Mouse (Mus musculus): ENCODE measurements at regions not wholly inside any gene's neighbourhood (a gene's known extent, or its start where the extent isn't known, plus 50 kb on each side); places are given as distances from the start of the nearest gene placed in this dataset.

- intact Hi-C loops (cut with DNase I): no loop called here
- no peak for DNase-seq (ENCODE audit: extremely low spot score in 1 of 2, low spot score in 2 of 2)
Observed at GRCm38 (mm10) chr19:55011341-55011740, 115.7 kb downstream of the Gpam start.

DNA sequence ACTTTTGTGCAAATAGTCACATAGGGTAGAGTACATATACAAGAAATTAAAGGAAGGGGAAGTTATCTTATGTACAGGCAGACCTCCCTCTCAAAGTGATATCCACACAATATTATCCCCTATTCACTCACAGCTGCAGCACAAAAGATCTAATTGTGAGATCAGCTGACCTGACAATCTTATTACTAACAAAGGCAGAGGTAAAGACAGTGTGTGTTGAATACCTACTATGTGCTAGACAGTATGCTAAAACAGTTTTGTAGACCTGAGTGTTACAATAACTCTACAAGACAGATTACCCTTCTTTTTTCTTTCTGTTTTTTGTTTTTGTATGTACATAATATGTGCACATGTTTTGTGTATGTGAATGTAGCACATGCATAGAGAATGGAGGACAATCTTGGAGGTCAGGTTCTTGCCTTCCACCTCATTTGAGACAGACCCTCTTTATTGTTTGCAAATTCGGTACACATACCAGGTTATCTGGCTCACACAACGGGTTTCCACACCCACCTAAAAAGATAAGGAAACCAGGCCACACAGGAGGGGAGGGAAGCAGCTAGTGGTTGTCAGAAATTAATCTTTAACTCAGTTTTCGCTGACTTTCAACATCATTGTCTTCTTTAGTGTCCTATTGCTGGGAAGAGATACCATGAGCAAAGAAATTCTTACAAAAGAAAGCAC lies 118.4 kb downstream of the Gpam start:
- intact Hi-C loops (cut with DNase I): no loop called here
- no peak for DNase-seq (ENCODE audit: extremely low spot score in 1 of 2, low spot score in 2 of 2)

DNA sequence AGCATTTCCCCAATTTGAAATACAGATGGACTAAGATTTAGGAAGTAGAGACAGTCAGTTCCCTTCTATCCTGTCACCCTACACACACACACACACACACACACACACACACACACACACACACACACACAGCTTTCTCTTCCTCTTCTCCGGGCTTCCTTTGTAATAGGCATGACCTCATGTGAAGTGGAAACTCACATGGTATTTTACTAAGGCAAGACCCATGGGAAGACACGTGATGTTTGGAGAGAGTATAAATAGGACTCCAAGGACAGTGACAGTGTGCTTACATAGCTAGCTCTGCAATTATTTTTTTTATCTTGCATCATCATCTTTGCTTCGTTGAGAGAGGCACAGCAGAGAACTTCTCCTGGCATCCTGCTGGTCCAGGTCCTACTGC lies 137.1 kb downstream of the Gpam start:
- intact Hi-C loops (cut with DNase I): no loop called here
- DNase-seq (ENCODE audit: extremely low spot score in 1 of 2, low spot score in 2 of 2): no peak

- intact Hi-C loops (cut with DNase I): no loop called here
Observed at GRCm38 (mm10) chr19:54984541-54984940, 142.5 kb downstream of the Gpam start.

DNA sequence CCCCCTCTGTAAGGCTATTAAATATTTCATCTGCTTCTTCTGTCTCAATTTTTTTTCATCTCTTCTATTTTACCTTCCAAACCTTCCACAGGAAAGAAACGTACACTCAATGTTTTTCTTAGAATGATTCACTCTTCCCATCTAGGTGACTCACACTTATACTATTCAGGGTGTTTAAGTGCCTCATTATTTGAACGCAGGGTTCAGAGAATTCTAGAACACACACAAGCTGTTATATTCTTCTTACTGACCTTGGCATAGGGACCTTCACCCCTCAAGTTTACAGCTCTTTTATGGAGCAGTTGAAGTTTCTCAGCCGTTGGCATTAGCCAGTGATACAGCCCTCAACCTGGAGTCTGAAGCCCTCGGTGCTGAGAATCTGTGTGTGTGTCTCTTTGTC lies 144.2 kb downstream of the Gpam start:
- intact Hi-C loops (cut with DNase I): no loop called here
- no peak for DNase-seq (ENCODE audit: extremely low spot score in 1 of 2, low spot score in 2 of 2)

More at GRCm38 (mm10) chr19:54984541-54984940, 142.5 kb downstream of the Gpam start:
- no peak for DNase-seq (ENCODE audit: extremely low spot score in 1 of 2, low spot score in 2 of 2)

- intact Hi-C loops (cut with DNase I): no loop called here
- no peak for DNase-seq (ENCODE audit: extremely low spot score in 1 of 2, low spot score in 2 of 2)
Observed at GRCm38 (mm10) chr19:54971440-54972211, 155.4 kb downstream of the Gpam start.

DNA sequence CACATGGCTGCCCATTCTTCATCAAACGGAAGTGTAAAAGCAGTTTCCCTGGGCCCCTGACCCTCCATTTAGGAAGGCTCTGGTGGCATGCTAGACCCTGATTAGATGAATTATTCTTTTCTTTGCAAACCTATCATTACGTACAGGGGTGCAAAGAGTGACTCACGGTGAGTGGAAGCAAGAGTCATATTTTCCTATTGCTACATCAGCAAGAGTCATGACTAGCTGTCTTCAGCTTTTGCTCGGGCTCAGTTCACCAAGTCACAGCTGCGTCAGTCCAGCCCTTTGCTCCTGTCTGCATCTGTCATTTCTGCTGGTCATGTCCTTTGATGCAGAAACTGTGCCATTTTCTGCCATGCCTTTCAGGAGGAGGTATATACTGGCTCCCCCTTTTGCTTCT lies 168.7 kb downstream of the Gpam start:
- no peak for DNase-seq (ENCODE audit: extremely low spot score in 1 of 2, low spot score in 2 of 2)
- intact Hi-C loops (cut with DNase I): no loop called here

DNA sequence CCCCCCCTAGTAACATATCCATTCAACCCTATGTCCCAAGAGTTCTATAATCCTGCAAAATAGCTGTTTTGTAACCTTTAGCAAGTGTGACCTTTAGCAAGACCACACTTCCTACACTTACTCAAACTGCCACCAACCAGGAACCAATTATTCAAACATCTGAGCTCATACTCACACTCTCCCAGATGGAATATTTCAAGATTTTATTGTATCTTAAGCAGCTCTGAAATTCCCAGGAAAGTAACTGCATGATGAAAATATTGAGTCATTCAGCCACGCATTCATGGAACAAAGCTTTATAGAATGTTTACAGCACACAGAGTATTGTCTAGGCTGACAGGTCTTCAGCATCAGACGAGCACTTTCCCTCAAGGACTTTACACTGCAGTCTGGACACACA lies 171.9 kb downstream of the Gpam start:
- intact Hi-C loops (cut with DNase I): no loop called here
- no peak for DNase-seq (ENCODE audit: extremely low spot score in 1 of 2, low spot score in 2 of 2)

DNA sequence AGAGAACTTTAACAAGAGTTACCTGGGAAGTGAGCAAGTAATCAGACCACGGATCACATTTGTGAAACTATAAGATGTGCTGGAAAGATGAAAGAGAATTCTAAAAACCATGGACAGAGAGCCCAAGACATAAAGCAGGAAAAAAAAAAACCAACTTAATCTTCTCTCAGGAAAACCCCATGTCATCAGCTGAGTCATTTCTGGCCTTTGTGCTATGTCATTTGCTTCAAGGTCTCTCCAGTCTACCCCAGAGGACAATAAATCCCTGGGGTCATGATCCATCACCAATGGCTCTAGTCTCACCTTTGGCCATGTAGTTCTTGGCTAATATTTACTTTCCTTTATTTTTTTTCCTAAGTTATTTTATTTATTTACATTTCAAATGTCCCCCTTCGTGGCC lies 174.5 kb downstream of the Gpam start:
- intact Hi-C loops (cut with DNase I): no loop called here
- no peak for DNase-seq (ENCODE audit: extremely low spot score in 1 of 2, low spot score in 2 of 2)

DNA sequence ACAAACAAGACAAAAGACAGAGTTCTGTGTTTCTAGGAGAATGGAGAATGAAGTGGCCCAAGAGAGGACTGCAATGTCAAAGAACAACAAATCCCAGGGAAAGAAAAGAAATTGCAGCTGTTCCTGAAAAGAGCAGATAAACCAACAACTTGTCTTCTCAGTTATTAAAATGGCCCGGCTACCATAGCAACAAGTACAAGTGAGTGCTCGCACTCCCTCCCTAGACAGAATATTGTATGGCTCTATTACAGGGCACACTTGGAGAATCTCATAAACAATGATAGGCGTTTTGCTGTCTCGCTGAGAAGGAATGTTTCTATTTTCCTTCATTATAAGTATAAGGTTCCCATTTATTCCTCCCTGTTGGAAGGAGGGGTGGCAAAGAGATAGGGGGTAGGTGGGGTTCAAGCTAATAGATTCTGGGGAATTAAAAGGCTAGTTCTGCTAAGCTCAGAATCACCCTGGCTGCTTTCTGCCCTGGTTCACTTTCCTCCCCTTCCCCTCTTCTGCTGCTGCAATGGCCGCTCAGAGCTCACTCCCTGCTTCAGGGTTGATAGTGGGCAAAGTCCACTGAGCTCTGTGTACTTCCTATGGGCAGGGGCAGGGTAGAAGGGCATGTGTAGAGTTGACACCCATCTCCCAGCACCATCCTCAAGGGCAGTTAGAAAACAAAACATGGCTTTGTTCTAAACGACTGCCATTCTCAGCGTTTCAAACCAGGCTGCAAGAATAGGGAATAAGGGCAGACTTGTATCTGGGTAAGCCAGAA lies 178.5 kb downstream of the Gpam start:
- intact Hi-C loops (cut with DNase I): no loop called here
- peak in 1 of 2 experiments; percentile 14 for DNase-seq (ENCODE audit: extremely low spot score in 1 of 2, low spot score in 2 of 2)

GRCm38 (mm10) chr19:54947583-54947982 lies 179.5 kb downstream of the Gpam start:
- DNase-seq (ENCODE audit: extremely low spot score in 1 of 2, low spot score in 2 of 2): no peak
- intact Hi-C loops (cut with DNase I): no loop called here

GRCm38 (mm10) chr19:54932579-54932978 lies 194.5 kb downstream of the Gpam start:
- intact Hi-C loops (cut with DNase I): no loop called here

GRCm38 (mm10) chr19:54925888-54926287 lies 201.2 kb downstream of the Gpam start:
- intact Hi-C loops (cut with DNase I): no loop called here
- no peak for DNase-seq (ENCODE audit: extremely low spot score in 1 of 2, low spot score in 2 of 2)

More at GRCm38 (mm10) chr19:54932579-54932978, 194.5 kb downstream of the Gpam start:
- DNase-seq (ENCODE audit: extremely low spot score in 1 of 2, low spot score in 2 of 2): no peak

DNA sequence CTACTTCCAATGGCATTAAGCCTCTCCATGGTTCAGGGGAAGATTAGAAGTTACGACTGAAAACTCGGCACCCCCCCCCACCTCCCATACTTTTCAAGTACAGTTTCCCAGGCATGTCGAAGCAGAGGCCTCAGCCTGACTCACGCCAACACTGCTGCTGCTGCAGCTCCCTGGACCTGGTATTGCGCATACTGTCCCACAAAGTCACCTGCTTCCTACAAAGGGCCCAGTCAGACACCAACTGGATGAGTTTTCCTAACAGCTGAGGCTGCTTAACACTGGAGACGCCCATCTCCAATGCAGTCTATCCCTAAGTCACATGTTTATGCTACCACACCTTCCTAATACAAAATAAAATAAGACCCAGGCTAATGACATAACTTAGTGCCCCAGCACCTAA lies 207.4 kb downstream of the Gpam start:
- no peak for DNase-seq (ENCODE audit: extremely low spot score in 1 of 2, low spot score in 2 of 2)
- intact Hi-C loops (cut with DNase I): no loop called here

DNA sequence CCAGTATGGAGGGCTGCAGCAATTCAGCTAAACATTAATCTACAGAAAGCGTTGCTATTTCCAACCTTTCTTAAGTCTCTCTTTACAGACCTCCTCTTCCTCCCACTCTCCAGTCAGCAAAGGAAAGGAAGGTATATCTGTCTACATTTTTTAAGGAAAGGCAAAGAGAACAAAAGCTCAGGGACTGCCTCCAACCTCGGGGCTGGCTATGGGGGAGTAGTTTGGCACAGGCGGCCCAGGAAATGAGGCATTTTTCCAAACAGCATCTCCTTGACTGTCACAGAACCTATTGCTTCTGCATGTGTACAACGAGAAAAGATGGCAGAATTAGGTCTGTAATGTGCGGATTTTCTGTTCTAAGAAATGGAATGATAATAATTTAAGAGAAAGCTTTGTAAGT lies 233.4 kb downstream of the Gpam start:
- no peak for DNase-seq (ENCODE audit: extremely low spot score in 1 of 2, low spot score in 2 of 2)
- intact Hi-C loops (cut with DNase I): no loop called here

DNA sequence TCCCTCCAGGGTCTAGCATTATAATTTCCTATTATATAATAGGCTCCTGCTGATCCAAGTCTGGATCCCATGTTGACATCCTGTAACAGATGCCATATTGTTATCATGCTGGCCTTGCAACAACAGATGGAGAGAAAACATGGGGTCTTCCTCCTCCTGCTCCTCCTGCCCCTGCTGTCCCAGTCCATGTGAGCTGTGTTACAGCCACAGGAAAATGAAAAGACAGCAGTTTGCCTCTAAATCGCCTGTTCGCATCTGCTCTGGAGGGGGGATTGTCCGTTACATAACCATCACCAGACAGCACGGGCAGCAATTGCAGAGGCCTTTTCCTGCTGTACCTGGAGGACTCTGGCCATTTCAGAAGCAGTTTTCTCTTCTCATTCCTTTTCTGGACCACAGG lies 260.0 kb downstream of the Gpam start:
- DNase-seq (ENCODE audit: extremely low spot score in 1 of 2, low spot score in 2 of 2): no peak

DNA sequence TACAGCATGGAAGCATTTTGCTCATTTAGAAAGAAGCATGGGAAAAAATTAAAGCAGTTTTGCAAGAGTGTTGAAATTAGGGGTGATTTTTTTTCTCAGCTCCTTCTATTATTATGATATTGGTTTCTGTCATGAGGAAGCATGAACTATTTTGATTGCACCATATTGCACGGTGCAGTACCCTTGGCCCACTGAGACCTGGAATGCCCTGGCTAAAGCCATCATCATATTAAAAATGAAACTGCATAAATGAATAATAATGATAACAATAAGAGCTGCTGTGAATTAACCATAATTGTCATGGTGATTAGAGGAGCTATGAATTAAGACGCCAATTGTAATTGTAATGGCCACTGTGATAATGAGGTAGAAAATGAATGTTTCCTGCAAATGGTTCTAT lies 271.8 kb downstream of the Gpam start:
- no peak for DNase-seq (ENCODE audit: extremely low spot score in 1 of 2, low spot score in 2 of 2)
- intact Hi-C loops (cut with DNase I): no loop called here

More for the DNA sequence above, 260.0 kb downstream of the Gpam start:
- intact Hi-C loops (cut with DNase I): no loop called here

- no peak for DNase-seq (ENCODE audit: extremely low spot score in 1 of 2, low spot score in 2 of 2)
- intact Hi-C loops (cut with DNase I): no loop called here
Observed at GRCm38 (mm10) chr19:54838231-54838630, 288.8 kb downstream of the Gpam start.

DNA sequence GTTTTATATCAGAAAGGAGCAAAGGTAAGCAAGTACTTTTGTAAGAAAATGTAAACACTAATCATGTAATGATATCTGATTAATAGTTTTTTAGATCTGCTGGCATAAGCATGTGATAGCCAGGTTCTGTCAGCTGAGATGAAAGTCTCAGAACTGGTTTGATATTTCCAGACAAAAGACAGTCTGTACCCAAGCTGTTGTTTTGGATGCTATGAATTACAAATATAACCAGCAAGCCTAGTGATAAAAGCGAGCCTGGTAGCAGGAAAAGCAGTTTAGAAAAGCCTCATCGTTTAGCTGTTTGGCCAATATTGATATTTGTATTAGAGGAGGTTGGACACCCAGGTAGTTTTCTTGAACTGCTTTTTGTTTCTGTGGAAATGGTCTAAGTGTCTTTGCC lies 290.6 kb downstream of the Gpam start:
- DNase-seq (ENCODE audit: extremely low spot score in 1 of 2, low spot score in 2 of 2): no peak
- intact Hi-C loops (cut with DNase I): no loop called here

GRCm38 (mm10) chr19:54822161-54822560 lies 304.9 kb downstream of the Gpam start:
- no peak for DNase-seq (ENCODE audit: extremely low spot score in 1 of 2, low spot score in 2 of 2)
- intact Hi-C loops (cut with DNase I): no loop called here

Data from left cerebral cortex, postnatal 10 days (tissue).